Mouse (Mus musculus): ENCODE data around the gene Pym1.

DNA sequence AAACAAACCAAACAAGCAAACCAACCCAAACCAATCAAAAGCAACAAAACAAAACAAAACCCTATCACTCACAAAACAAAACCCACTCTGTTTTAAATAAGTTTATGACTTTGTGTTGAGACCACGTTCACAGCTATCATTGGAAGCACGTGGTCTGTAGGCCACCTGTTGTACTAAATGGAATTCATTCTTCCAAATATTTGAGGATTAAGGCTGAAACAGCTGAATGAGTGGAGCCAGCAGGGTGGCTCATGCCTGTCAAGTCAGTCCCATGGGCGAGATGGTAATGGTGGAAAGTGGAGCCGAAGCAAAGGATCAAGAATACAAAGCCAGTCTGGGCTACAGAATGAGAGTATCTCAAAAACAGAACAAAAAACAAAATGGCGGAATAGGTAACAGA is 47.0 kb upstream of the Pym1 start:
- TF ChIP-seq GATA1 (IDR thresholded peaks at IDR 0.05; ENCODE audit: low read length) (no peak), TAL1 (IDR thresholded peaks at IDR 0.05; ENCODE audit: low read length) (no peak)
